Mouse (Mus musculus) embryo, embryonic 9.5 days (tissue): Measurements from ENCODE around the gene Spef1.

ENCODE experiments used
- DNase-seq: peaks from one replicate; pipeline ENCODE4 v3.0.0-alpha.2; 2017; ENCODE audit errors: extremely low spot score

Gene Spef1

DNA sequence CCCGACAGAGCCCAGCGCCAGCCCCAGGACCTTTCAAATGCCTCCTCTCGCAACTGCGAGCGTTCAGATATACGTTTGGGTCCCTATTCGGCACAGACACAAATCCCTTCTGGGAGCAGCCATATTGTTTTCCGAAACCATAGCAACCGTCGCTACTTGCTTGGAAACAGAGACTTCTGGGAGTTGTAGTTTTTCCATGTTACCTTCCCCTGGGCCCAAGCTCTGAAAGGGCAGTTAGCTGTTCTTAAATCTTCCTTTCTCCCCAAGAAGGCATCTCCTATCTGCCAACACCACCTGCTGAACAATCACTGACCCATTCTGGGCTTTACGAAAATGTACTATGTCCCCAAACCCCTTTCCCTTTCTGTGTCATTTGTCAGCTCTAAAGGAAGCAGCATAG, 12.4 kb downstream of the Spef1 start:
- DNase-seq: peak; percentile 75

DNA sequence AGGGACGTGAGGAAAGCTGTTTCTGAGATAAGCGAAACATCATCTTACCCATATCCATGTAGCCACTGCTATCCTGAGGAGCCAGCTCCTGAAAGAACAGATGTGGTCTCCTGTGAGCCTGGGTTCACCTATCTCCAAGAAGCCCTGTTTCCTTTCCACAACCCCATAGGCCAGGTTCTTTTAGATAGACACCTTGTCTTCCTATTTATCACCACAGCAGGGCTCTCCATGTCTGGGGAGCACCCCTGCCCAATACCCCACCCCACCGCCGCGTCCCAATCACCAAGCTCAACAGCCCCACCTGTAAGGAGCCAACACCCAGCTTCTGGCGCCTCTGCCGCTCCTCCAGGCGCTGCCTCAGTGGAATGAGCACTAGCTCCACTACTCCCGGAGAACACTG, 14.8 kb downstream of the Spef1 start:
- DNase-seq: no peak

DNA sequence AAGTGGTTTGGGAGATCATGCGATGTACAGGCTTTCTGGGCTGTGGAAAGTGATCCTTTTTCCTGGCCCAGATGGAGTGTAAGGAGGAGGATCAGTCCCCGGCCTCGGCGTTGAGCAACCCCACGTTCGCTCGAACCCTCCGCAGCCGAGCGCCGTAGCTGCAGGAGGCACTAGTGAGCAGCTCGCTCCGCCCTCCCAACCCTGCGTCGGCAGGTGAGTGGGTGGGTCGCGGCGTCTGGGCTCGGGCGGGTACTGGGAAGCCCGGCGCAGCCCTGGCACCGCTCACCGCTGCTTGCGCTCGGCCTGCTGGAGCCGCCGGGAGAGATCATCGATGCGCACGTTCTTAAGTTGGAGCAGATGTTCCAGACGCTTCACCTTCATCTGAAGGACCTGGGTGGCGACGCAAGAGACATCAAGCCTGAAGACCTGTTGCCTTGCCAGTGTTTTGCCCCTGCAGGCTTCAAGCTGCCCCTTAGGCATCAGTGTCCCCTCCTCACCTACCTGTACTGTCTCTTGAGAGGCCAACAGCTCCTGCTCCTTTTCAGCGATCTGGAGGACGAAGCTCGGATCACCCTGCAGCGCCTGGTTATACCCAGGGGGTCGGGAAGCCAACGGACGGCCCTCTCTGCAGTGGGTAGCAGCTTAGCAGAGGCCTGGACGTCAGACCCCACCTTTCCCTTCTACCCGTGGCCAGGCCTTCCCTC, 15.5 kb downstream of the Spef1 start:
- no peak for DNase-seq

DNA sequence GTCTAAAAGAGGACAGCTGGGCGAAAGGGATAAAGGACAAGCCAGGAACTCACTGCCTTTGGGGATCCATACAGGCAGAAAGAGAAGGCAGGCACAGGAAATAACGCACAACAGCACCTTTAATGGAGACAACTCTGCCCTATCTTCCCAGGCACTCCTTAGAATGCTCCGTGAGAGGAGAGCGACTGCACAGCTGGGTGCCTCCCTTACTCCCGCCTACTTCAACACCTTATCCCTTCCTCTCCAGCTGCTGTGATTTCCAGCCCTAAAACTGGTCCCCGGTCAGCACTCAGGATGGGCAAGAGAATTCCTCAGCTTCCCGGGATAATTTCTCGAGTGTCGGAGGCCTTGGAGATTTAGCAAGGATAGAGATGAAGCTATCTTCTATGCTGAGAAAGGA, 16.1 kb downstream of the Spef1 start:
- DNase-seq: no peak

DNA sequence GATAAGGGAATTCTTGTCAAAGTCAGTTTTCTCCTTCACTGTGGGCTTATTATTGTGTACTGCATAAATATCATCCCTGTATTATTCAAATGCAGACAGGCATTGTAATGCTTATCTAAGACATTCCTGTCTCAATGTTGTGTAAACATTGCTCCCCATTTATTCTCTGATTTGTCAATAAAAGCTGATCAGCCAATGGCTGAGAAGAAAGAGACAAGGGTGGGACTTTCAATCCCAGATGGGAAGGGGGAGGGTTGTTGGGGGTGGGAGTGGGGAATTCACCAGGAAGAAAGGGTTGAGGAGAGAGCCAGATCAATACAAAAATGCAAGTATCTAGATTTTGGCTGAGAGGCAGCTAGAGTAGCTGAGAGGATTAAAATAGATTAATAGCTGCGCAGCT, 18.2 kb downstream of the Spef1 start:
- no peak for DNase-seq

DNA sequence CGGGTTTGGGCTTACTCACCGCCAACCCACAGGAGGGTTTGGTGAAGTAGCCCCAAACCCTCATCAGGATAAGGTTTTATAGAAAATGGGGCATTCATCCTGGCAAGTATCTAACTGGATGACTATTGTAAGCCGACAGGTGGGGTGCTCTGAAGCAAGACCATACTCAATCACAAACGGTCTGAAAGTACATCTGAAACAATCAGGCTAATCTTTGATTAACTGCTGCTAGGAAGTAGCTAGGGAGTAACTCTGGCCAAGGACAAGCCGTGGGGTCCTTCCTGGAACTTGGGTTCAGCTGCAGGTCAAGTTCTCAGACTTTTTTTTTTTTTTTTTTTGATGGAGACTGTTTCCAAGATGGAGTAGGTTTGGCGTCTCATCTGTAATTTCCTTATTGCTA, 19.1 kb downstream of the Spef1 start:
- no peak for DNase-seq

DNA sequence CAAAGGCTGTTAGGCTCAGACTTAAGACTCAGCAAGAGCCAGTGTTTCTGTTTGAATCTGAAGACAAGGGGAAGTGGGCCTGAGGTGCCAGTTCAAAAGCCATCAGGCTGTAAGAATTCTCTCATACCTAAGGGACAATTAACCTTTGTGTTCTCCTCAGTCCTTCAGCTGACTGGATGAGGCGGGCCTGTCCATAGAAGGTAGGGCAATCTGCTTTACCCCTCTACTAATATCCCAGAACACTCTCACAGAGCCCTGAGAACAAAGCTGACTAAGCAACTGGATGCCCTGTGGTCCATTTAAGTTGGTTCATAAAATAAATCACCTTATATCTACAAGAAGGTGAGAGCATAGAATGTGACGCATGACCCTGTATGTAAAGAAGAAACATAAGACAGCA, 20.9 kb downstream of the Spef1 start:
- no peak for DNase-seq

DNA sequence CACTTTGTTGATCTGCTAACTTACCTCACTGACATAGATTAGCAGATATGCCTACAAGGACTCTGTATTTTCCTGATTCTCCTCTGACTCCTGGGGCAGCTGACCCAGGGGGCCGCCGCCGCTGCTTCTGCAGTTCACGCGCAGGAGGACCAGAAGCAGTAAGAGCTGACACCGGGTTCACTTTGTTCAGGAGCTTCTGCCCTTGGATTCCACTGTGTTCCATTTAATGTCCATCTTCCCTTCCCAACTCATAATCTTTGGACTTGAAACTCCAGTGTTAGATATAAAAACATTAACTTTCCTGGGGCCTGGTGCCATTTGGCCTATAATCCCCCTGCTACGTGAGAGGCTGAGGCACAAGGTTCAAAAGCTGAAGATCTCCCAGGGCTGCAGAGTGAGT, 23.2 kb downstream of the Spef1 start:
- DNase-seq: no peak

DNA sequence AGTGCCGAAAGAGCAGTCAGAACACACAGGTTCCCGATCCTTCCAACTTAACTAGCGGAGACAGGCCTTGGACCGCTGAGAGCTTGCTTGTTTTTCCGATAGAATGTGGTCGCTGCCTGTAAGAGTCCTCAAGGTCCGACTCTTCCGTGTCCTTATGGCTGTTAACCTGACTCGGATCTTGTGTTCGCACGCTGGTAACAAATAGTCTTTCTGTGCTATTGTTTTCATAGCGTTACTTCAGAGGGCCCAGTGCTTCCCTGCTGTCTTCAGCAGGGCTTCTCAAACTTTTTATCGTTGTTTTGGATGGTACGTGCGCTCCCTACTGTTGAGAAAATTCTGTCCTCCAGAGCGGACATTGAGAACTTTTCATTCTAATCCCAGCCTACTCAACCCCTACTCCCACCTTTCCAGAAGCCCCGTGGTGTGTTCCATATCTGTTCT, 26.4 kb downstream of the Spef1 start:
- no peak for DNase-seq

DNA sequence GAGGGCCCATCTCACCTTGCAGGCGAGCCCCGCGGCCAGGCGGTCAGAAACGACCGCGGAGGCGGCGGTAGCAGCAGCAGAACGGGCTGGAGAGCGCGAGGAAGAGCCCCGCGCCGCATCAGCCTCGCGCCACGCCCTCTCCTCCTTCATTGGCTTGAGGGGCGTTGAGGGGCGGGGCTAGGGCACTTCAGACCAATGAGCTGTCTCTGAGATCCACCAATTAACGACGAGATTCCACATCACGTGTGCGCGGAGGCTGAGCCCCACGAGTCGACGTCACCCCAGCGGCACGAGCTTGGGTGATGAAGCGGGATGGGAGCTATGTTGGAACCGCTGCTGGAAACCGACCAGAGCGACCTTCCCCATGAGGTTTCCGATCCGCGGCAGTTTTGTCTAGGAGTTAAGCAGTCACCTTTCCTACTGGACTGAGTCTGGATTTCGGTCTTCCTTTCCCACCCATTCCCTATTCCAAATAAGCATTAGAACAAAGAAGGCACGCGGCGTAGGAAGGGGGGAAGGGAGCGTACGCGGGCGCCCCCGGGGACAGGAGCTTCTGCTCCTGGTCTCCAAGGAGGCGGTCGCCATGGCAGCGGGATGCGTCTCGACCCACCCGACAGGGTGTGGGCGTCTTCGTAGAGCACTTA, 27.0 kb downstream of the Spef1 start, which contains the start of gene 1700037H04Rik:
1700037H04Rik (minus strand) TSS at position 144 of the 644 bp plus-strand sequence.
- DNase-seq: peak; percentile 96

DNA sequence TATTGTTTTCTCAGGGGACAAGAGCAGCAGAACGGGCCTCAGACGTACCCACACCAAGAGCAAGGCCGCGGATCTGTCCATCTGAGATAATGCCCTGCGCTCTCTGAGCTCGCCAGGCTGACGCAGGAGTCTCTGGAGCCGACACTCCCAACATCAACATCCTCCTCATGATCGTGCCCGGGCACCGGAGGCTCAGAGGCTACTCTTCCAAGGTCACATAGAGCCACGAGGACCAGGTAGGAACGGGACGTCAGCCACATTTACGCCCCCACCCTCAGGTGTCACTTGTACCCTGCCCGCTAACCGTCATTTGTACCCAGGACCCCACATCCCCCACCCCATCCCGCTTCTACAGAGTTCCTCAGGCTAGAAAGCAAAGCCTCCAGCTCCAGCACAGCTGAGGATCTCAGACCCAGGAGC, 27.6 kb downstream of the Spef1 start:
- DNase-seq: no peak

DNA sequence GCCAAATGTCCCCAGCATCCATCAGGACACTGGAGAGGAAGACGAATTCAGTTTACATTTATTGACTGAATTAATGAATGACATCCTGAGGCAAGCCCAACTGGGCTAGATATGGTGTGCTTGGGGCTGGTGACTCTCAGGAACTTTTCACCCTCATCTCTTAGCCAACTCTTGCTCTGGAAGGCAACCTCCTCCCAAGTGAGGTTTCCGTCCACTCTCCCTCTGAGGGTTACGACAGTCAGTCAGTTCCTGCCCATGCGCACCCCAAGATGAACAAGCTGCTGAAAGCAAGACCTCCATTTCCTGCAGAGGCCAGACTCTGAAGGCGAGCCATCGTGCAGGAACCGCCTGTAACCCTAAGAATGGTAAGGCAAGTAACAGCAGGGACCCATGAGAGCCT, 30.1 kb downstream of the Spef1 start:
- DNase-seq: no peak

DNA sequence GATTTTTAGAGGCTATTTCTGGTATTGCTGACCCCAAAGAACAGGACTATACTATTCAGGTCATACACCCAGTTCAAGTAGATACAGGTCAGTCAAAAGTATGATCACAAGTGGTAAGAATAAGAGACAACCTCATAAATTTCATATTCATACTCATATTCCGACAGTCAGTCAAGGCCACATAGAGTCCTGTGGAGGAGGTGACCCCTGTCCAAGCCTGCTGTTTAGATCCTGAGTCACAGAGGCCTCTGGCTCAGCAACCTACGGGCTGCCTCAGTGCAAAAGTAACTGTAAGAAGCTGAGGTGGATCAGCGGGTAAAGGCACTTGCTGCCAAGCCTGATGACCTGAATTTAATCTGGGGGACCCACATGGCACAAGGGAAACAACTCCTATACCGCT, 33.0 kb downstream of the Spef1 start:
- DNase-seq: no peak

DNA sequence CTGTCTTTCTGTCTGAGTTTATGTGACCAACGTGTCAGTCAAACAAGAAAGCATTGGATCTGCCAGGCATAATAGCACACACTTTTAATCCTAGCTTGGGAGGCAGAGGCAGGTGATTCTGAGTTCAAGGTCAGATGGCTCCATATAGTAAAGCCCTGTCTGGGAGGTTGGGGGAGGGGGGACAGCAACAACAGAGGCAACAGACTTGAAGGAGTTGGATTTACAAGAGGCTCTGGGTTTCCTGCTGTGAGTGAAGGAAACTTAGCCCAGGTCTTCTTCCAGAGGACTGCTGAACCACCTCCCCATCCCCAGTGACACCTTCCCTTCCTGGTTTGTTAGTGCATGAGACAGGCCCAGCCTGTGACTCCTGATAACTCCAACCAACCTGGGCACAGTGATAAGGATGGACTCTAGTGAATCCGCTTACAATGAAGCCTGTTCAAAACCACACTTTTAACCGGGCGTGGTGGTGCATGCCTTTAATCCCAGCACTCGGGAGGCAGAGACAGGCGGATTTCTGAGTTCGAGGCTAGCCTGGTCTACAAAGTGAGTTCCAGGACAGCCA, 34.8 kb downstream of the Spef1 start:
- DNase-seq: no peak

DNA sequence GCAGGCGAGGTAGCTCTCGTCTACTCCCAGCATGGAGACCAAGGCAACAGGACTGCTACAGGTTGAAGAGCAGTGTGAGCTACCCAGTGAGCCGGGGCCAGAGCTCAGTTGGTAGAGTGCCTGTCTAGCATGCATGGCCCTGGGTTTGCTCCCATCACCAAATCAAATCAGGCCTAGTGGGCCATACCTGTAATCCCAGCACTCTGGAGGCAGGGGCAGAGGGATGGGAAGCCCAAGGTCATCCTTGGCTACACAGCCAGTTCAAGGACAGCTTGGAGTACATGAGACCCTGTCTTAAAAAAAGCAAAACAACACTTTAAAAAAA, 37.9 kb downstream of the Spef1 start:
- DNase-seq: no peak

DNA sequence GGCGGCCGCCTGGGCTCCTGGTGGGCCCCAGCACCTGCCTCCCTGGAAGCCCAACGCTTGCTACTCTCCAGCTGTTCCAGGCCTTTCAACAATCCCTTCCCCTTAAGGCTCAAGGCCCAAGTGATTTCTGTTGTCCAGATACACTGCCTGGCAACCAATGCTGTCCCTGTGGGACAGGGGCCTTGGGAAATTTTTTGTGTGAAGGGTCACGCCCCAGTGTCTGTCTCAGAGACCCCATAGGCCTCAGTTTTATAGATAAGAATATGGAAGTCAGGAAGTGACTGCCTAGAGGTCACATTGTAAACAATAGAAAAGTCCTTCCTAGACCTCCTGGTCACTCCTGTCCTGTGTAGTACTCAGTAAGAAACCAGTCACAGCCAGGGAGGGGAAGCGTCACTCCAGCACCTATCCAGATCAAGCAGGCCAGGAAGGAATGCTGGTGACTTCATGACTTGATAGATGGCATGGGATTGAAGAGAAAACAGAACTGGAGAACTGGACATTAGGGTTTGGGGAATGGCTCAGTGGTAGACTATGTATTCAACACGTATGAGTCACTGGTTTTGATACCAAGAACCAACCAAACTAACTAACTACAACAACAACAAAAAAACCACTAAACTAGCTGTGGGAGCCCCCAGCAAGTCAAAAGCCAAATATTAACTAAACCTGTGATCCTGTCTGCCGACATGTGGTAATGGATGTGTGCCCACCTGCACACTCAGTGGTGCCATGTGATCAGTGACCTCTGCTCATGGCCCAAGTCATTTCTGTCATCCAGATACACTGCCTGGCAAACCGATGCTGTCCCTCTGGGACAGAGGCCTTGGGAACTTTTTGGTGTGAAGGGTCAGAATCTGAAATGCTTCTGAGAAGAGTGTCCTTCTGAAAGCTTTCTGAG, 38.5 kb downstream of the Spef1 start:
- DNase-seq: no peak

DNA sequence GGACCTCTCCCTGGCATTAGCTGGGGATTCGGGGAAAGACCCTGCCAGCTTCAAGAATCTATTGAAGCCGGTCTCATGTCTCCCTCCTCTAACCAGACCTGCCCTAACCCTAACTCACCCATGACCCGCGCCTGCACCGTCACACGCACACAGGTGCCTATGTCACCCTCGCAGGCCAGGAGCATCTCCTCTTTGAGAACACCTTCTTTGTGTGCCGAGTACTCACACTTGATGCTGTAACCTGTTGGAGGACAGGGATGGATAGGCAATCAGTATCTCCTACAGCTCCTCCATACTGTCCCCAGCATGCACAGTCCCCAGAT, 40.1 kb downstream of the Spef1 start:
- DNase-seq: no peak

DNA sequence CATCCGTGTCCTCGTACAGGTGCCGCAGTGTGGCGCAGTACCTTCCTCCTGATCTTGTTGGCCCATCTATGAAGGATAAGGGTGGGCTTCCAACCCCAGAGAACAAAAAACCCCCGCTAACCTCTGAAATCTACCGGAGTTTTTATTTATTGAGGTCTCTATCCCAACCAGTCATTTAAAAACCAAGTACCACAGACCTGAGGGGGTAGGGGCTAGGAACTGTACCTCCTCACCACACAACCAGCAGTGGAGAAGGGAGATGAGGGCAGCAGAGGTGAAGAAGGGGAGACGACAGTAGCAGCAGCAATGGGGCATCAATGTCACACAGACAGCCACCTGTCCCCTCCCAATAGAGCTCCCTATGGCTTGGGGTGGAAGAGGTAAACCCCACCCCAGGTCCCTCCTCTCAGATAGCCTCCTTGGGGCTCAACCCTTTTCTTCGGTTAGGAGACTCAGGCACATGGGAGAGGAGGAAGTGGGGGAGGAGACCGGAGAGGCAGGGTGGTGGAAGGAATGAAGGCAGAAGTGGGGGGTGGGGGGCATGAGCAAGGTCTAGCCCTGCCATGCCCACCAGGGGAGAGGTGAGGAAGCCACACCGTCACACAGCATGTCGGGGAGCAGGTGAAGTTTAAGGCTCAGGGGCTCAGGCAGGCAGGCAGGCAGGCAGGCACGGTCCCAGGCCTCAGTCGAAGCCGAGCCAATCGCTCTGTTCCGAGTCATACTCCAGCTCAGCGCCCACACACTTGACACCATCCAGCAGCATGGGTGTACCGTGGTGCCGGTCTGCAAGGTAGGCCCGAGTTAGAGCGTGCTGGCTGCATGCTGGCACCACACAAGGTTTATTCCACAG, 40.7 kb downstream of the Spef1 start:
- no peak for DNase-seq

DNA sequence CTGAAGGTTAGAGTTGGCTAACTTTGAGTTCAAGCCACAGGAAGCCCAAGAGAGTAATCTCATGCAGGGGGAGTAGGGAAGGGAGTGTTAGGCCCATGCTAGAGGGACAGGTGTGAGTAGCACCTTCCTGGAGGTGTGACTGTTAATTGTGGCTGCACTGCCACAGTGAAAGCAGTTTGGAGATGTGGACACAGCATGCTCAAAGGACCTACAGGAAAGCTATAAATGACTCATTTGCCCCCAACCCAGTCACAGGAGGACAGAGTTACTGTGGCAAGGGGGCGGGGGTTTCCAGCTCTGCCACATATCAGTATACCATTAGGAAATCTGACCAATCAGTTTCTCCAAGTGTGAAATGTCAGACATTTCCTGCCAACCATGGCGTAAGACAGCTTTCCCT, 41.5 kb downstream of the Spef1 start:
- no peak for DNase-seq

DNA sequence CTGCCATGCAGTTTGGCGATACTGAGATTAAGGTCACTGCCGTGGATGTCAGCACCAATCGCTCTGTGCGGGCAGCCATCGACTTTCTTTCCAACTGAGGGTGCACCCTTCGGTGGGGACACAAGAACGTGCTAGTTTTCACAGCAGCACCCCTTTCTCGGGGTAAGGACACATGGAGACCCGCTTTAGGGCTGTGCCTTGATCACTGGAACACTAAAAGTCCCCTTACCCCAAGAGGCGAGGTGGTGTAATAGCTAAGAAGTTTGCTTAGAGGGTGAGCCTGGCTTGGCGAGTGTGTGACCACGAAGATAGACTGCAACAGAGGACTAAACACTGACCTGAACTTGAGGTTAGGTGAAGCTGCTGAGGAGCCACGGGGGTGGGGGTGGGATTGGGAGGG, 42.0 kb downstream of the Spef1 start:
- no peak for DNase-seq

DNA sequence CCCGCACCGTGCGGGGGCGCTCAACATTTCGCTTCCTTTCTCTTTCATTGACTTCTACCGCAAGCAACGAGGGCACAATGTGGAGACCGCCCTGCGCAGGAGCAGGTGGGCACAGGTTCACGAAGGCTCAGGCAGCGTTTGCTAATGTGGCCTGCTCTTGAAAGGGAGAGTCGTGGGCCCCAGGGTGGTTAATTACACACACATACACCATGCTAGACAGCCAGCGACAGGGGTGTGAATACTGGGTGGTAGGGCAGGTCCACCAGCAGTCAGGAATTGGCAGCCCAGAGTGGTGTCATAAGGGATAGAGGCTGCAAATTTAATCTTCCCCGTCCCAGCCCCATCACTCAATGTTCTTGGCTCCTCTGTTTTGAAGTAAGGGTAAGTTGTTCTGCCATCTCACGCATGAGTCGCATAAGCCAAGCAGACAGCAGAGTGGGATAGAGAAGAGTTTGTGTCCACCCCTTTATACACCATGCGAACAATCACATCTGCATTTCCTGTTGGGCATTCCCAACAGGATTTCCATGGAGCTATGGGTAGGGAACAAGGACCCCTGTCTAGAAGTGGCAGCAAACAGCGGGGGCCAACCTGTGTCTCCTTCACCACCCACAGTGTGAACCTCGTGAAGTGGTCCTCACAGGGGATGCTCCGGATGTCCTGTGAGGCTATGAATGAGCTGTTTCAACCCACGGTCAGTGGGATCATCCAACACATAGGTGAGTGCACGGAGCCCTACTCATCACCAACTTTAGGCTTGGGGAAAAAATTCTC, 43.9 kb downstream of the Spef1 start:
- no peak for DNase-seq
